Mouse (Mus musculus) ES-E14 (cell line): ENCODE results near the gene Kng2.
"Not testable (repeated sequence)": the region's sequence is repeated elsewhere in the genome, so short reads cannot be mapped to it uniquely, and the experiment has no call there.

Experiments
- CHD2 ChIP-seq: IDR thresholded peaks from 2 replicates; pipeline ENCODE4 v1.6.1; 2014; ENCODE audit warnings: mild to moderate bottlenecking, low read depth, low read length, inconsistent platforms
- ZC3H11A ChIP-seq: IDR thresholded peaks from 2 replicates; pipeline ENCODE4 v1.6.1; 2012; ENCODE audit warnings: low read depth, mild to moderate bottlenecking, inconsistent platforms, low read length, borderline replicate concordance

GRCm38 (mm10) chr16:23057668-23058447 is 28.6 kb upstream of the Kng2 start, which contains the start of gene Kng1:
- not testable (repeated sequence) for TF ChIP-seq ZC3H11A, CHD2
